Mouse (Mus musculus) forebrain, embryonic 14.5 days (tissue): ENCODE results near the gene Itsn1. TPM values are rescaled to one million over a fixed set of nuclear protein-coding genes. Genes with fewer than 3 reads are reported as not detected.
A peak's percentile ranks its signal among the peaks of the same experiment; 100 is the strongest.

ENCODE experiments used
- ATAC-seq: fragments of 200-750 bp; cut with Nextera tagmentation; 2 replicates; pipeline ENCODE4 v1.8.0; 2017; ENCODE audit warnings: mild to moderate bottlenecking, moderate library complexity
- DNase-seq: peaks from one replicate; pipeline ENCODE4 v3.0.0-alpha.2; 2015; ENCODE audit warnings: low spot score
- H3K27ac ChIP-seq: fragments of 300-500 bp; sonication (generic); 2 replicates; pipeline ENCODE4 v1.5.1; 2014; ENCODE audit warnings: low read depth, mild to moderate bottlenecking, control low read depth, low read length, moderate library complexity
- H3K27me3 ChIP-seq: fragments of 300-500 bp; sonication (generic); replicated peaks from 2 replicates; pipeline ENCODE4 v1.6.1; 2014; ENCODE audit warnings: low read length, control low read depth, mixed read lengths; ENCODE audit not compliant: control insufficient read depth, insufficient read depth
- H3K36me3 ChIP-seq: fragments of 300-500 bp; sonication (generic); 2 replicates; pipeline ENCODE4 v1.6.1; 2014; ENCODE audit warnings: low read length, control low read depth; ENCODE audit not compliant: control insufficient read depth, insufficient read depth
- H3K4me1 ChIP-seq: fragments of 300-500 bp; sonication (generic); 2 replicates; pipeline ENCODE4 v1.6.1; 2014; ENCODE audit warnings: antibody characterized with exemption, low read length, control low read depth; ENCODE audit not compliant: control insufficient read depth, insufficient read depth
- H3K4me2 ChIP-seq: fragments of 300-500 bp; sonication (generic); 2 replicates; pipeline ENCODE4 v1.6.1; 2014; ENCODE audit warnings: mild to moderate bottlenecking, control low read depth, low read length
- H3K4me3 ChIP-seq: fragments of 300-500 bp; sonication (generic); 2 replicates; pipeline ENCODE4 v1.5.1; 2014; ENCODE audit warnings: low read depth, low read length, control low read depth
- H3K9ac ChIP-seq: fragments of 300-500 bp; sonication (generic); 2 replicates; pipeline ENCODE4 v1.6.1; 2014; ENCODE audit warnings: mild to moderate bottlenecking, low read length, control low read depth, moderate library complexity
- H3K9me3 ChIP-seq: fragments of 300-500 bp; sonication (generic); replicated peaks from 2 replicates; pipeline ENCODE4 v1.6.1; 2016; ENCODE audit warnings: low read length, control low read depth, mixed read lengths; ENCODE audit not compliant: control insufficient read depth
- WGBS: fragments of 180-500 bp; shearing (Covaris S2); extraction: QIAGEN DNeasy Blood & Tissue Kit; methylation state at CpG from one replicate; pipeline ENCODE4 v1.1.7; 2014; 5-methylcytosine and 5-hydroxymethylcytosine counted together
- polyA plus RNA-seq: library from polyadenylated mRNA; unstranded; fragments of >200 nt; fragmentation: Nextera tagmentation; extraction: Ambion mirVana; gene quantifications from 2 replicates; pipeline ENCODE4 v1.2.1, GENCODE M21; 2014

Gene Itsn1
- polyA plus RNA-seq, 1 experiment from 2014 or later = 54.2 TPM

GRCm38 (mm10) chr16:91761202-91761601 lies 32.1 kb downstream of the Itsn1 start:
- Histone ChIP-seq H3K27ac (0 out of 2 replicates have a peak overlapping the region, but pooled peaks have one; percentile 6), H3K9me3 (no peaks in the 10 kb centered on the region), H3K4me1 (peaks cover 12% of the 10 kb centered on the region), H3K27me3 (no peaks in the 10 kb centered on the region), H3K36me3 (no peaks in the 10 kb centered on the region), H3K4me3 (no peak overlapping the region), H3K4me2 (no peak overlapping the region), H3K9ac (no peak overlapping the region)
- WGBS = 84% methylated on average over 9 of the region's 9 CpGs
- ATAC-seq (peak; percentile 48; the same call in 1 of the 2 replicates), DNase-seq (peak; percentile 24)

- no peak overlapping the region for H3K4me2 ChIP-seq
- H3K4me1 ChIP-seq = peaks cover 18% of the 10 kb centered on the region
- no peak overlapping the region for H3K27ac ChIP-seq
- no peak for ATAC-seq
- H3K27me3 ChIP-seq = no peaks in the 10 kb centered on the region
- no peak overlapping the region for H3K4me3 ChIP-seq
- no peak overlapping the region for H3K9ac ChIP-seq
- no peak for DNase-seq
- no peaks in the 10 kb centered on the region for H3K36me3 ChIP-seq
- no peaks in the 10 kb centered on the region for H3K9me3 ChIP-seq
- 87% methylated on average over 3 of the region's 3 CpGs for WGBS
Observed at GRCm38 (mm10) chr16:91761761-91762160, 32.7 kb downstream of the Itsn1 start.

GRCm38 (mm10) chr16:91762476-91762875 lies 33.4 kb downstream of the Itsn1 start:
- Histone ChIP-seq H3K9me3 (no peaks in the 10 kb centered on the region), H3K27ac (no peak overlapping the region), H3K27me3 (no peaks in the 10 kb centered on the region), H3K4me1 (peaks cover 22% of the 10 kb centered on the region), H3K36me3 (no peaks in the 10 kb centered on the region), H3K4me3 (no peak overlapping the region), H3K9ac (no peak overlapping the region), H3K4me2 (no peak overlapping the region)
- 81% methylated on average over 7 of the region's 7 CpGs for WGBS
- DNase-seq (no peak), ATAC-seq (no peak)

- Histone ChIP-seq H3K27me3 (no peaks in the 10 kb centered on the region), H3K9me3 (no peaks in the 10 kb centered on the region), H3K27ac (no peak overlapping the region), H3K4me2 (no peak overlapping the region), H3K4me1 (peaks cover 22% of the 10 kb centered on the region), H3K4me3 (no peak overlapping the region), H3K9ac (no peak overlapping the region), H3K36me3 (no peaks in the 10 kb centered on the region)
- ATAC-seq (no peak), DNase-seq (no peak)
- 61% methylated on average over 6 of the region's 6 CpGs for WGBS
Observed at GRCm38 (mm10) chr16:91763975-91764374, 34.9 kb downstream of the Itsn1 start.

GRCm38 (mm10) chr16:91764414-91764813 lies 35.3 kb downstream of the Itsn1 start:
- Histone ChIP-seq H3K27ac (no peak overlapping the region), H3K4me3 (no peak overlapping the region), H3K9ac (no peak overlapping the region), H3K36me3 (no peaks in the 10 kb centered on the region), H3K27me3 (no peaks in the 10 kb centered on the region), H3K9me3 (no peaks in the 10 kb centered on the region), H3K4me1 (peaks cover 22% of the 10 kb centered on the region), H3K4me2 (no peak overlapping the region)
- ATAC-seq = no peak
- DNase-seq = no peak
- WGBS = 72% methylated on average over 6 of the region's 6 CpGs

- no peak overlapping the region for H3K4me2 ChIP-seq
- H3K4me3 ChIP-seq = no peak overlapping the region
- no peaks in the 10 kb centered on the region for H3K9me3 ChIP-seq
- H3K27me3 ChIP-seq = no peaks in the 10 kb centered on the region
- H3K9ac ChIP-seq = no peak overlapping the region
- DNase-seq (no peak), ATAC-seq (no peak)
- 82% methylated on average over 15 of the region's 15 CpGs for WGBS
- peaks cover 27% of the 10 kb centered on the region for H3K4me1 ChIP-seq
- no peak overlapping the region for H3K27ac ChIP-seq
- H3K36me3 ChIP-seq = no peaks in the 10 kb centered on the region
Observed at GRCm38 (mm10) chr16:91765121-91765815, 36.2 kb downstream of the Itsn1 start.

- no peak overlapping the region for H3K4me2 ChIP-seq
- no peak for DNase-seq
- H3K27ac ChIP-seq = no peak overlapping the region
- no peak for ATAC-seq
- peaks cover 32% of the 10 kb centered on the region for H3K4me1 ChIP-seq
- H3K9ac ChIP-seq = no peak overlapping the region
- no peak overlapping the region for H3K4me3 ChIP-seq
- 82% methylated on average over 15 of the region's 15 CpGs for WGBS
- H3K9me3 ChIP-seq = no peaks in the 10 kb centered on the region
- no peaks in the 10 kb centered on the region for H3K27me3 ChIP-seq
- no peaks in the 10 kb centered on the region for H3K36me3 ChIP-seq
Observed at GRCm38 (mm10) chr16:91765816-91766210, 36.7 kb downstream of the Itsn1 start.

- Histone ChIP-seq H3K9ac (no peak overlapping the region), H3K4me3 (no peak overlapping the region), H3K9me3 (no peaks in the 10 kb centered on the region), H3K4me2 (no peak overlapping the region), H3K27ac (no peak overlapping the region), H3K27me3 (no peaks in the 10 kb centered on the region), H3K4me1 (peaks cover 37% of the 10 kb centered on the region), H3K36me3 (no peaks in the 10 kb centered on the region)
- WGBS = 83% methylated on average over 11 of the region's 11 CpGs
- ATAC-seq (no peak), DNase-seq (no peak)
Observed at GRCm38 (mm10) chr16:91767165-91767701, 38.2 kb downstream of the Itsn1 start.

GRCm38 (mm10) chr16:91768586-91768985 lies 39.5 kb downstream of the Itsn1 start:
- H3K4me2 ChIP-seq = no peak overlapping the region
- no peak overlapping the region for H3K4me3 ChIP-seq
- H3K9ac ChIP-seq = no peak overlapping the region
- no peaks in the 10 kb centered on the region for H3K36me3 ChIP-seq
- no peak for ATAC-seq
- 96% methylated on average over 6 of the region's 6 CpGs for WGBS
- DNase-seq = no peak
- peaks cover 33% of the 10 kb centered on the region for H3K4me1 ChIP-seq
- H3K9me3 ChIP-seq = no peaks in the 10 kb centered on the region
- no peaks in the 10 kb centered on the region for H3K27me3 ChIP-seq
- no peak overlapping the region for H3K27ac ChIP-seq
